Mouse (Mus musculus): Measurements from ENCODE around the gene Igsf3.
A peak's percentile ranks its signal among the peaks of the same experiment; 100 is the strongest.
"Not testable (repeated sequence)": the region's sequence is repeated elsewhere in the genome, so short reads cannot be mapped to it uniquely, and the experiment has no call there.

Igsf3 gene

DNA sequence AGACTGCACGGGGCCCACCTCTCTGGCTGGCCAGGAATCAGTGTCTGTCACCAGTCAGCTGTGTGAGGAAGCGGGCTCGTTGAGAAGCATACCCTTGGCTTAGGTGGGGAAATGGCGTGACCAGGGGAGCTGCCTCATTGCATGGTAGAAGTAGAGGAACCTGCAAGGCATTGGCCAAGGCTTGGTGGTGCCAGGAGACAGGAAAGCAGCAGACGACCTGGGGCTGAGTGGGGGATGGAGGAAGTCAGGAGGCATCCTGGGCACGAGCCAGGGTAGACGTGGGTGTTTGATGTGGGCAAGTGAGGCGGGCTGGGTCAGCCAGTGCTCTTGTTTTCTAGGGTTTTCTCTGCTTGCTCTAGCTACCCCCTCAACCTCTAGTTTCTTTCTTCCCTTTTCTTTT is 30.7 kb downstream of the Igsf3 start:
- DNase-seq = peak; percentile 50

DNA sequence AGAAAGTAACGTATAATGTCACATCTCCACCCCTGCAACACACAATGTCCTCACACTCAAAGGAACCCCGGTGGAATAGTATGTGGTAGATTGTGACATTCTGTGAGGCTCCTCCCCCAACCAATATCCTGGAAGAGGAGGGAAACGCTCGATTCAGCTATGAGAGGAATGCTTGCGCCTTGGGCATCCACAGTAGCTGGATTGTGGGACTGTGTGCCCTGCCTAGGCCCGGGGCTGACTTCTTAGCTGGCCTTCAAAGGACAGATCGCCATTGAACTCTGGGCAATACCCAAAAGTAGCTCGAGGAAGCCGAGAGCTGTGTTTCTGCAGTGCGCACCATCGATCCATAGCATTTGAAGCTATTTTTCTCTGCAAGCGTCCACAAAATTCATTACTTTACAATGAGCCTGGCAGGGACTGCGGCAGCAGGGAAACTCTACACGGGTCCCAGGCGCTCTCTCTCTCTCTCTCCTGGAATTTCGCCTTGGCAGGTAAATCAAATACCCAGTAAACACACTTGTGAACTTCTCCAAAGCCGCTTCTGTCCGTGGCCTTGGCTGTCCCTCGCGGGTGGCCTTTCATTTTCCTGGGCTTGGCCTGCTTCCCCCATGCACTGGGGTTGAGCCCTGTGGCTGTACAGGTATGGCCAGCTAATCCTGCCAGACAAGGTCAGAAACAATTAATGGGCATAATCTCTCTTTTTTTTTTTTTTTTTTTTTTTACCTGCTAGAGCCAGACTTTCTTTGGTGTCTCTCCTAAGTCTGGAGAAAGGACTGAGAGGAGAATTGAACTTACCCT is 32.3 kb downstream of the Igsf3 start:
- no peak for DNase-seq

DNA sequence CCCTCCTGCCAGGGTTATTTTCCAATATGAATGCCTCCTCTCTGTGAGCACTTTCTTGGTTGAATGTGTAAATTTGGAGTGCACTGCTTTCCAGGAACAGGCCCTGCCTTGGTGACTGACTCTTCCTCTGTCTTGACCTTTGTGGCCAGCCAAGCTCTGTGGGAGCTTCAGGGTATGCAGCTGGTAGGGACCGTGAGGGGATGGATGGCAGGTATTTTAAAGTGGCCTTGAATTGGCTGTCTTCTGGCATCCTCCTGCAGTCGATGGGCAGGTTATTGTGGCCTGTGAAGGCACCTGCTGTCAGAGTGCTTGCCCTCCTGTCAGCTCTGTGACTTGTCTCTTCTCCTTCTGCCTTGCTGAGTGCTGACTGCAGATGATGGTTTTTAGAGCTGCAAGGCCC is 33.3 kb downstream of the Igsf3 start:
- DNase-seq = no peak

- DNase-seq = no peak
These were observed 33.9 kb downstream of the Igsf3 start for GRCm38 (mm10) chr3:101410745-101411144.

DNA sequence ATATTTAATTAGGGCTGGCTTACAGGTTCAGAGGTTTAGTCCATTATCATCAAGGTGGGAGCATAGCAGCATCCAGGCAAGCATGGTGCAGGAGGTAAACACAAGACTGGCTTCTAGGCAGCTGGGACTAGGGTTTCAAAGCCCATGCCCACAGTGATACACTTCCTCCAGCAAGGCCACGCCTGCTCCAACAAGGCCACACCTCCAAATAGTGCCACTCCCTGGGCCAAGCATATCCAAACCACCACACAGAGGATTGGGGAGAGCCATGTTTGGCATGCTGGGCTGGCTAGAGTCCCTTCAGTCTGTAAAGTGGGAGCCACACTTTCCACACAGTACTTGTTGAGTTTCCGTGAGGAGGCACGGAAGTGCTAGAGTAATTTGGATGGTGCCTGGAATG is 34.7 kb downstream of the Igsf3 start:
- no peak for DNase-seq

DNA sequence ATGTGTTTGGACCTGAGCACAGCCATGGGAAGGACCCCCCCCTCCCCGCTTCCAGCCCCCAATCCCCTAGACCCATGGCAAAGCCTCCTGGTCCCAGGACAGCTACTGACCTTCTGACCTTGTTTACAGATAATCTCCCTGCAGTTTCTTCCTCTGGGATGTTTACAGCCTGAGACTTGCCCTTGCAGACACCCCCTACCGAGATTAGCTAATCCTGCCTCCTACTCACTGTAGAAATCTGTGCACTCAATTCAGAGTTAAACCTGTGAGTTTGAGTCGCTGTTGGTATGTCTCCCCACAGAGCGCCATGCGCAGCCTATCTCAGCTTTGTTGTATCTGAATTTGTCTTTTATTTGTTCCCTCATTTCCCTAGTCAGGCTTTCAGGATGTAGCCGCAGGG is 35.2 kb downstream of the Igsf3 start:
- no peak for DNase-seq

GRCm38 (mm10) chr3:101413013-101413412 is 36.1 kb downstream of the Igsf3 start:
- not testable (repeated sequence) for DNase-seq

DNA sequence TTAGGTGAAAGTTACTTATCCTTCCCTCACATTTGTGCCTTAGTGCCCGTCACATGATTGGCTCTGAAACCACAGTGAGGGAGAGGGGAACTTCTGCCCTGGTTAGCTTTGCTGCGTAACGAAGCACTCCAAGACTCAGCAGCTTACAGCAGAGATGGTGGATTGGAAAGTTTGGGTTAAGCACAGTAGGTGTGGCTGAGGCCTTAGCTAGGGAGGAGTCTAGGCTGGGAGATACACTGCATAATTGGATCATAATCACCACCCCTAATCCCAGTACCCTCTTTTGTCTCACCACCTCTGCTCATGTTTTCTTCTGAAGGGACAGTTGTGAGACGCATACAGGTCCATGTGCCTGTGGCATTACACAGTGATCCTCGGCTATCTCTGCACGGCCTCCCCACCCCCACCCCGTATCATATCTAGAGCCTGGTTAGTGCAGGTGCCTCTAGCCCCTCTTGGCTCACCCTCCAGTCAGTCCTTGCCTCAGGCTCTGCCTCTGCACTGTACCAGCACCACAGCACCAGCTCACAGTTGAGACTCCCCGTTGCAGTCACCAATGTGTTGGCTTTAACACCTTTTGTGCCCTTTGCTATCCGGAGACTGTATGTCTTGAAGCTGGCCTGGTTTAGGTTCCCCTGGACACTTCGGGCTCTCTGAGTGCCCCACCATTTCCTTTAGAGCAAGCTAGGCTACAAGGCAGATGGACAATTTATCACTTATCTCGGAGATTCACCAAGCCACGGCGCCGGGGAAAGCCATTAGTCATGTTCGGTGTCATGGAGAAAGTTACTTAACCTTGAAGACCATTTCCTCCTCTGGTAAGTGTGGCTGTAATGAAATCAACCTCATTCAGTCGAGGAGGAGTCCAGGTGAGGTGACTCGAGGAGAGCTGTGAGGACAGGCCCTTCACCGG is 42.1 kb downstream of the Igsf3 start:
- DNase-seq = no peak

GRCm38 (mm10) chr3:101419653-101419994 is 42.7 kb downstream of the Igsf3 start:
- no peak for DNase-seq

DNA sequence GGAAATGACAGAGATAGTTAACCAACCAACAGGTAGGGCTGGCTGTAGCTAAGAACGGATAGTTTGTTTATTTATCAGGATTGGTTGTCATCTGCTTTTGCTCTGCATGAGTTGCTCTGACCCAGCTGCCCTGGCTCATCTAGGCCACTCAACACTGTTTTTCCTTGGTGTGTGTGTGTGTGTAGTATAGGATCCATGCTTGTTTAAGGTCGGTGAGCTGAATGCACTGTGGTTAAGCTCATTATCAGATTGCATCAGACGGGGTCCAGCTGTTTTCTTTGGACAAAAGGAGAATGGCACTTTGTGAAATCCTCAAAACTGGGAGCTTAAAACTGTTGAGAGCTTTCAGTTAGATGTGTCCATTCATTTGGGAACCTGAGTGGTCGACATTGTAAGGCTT is 46.3 kb downstream of the Igsf3 start:
- DNase-seq = no peak

- DNase-seq = no peak
These were observed 47.5 kb downstream of the Igsf3 start for GRCm38 (mm10) chr3:101424295-101424885.

DNA sequence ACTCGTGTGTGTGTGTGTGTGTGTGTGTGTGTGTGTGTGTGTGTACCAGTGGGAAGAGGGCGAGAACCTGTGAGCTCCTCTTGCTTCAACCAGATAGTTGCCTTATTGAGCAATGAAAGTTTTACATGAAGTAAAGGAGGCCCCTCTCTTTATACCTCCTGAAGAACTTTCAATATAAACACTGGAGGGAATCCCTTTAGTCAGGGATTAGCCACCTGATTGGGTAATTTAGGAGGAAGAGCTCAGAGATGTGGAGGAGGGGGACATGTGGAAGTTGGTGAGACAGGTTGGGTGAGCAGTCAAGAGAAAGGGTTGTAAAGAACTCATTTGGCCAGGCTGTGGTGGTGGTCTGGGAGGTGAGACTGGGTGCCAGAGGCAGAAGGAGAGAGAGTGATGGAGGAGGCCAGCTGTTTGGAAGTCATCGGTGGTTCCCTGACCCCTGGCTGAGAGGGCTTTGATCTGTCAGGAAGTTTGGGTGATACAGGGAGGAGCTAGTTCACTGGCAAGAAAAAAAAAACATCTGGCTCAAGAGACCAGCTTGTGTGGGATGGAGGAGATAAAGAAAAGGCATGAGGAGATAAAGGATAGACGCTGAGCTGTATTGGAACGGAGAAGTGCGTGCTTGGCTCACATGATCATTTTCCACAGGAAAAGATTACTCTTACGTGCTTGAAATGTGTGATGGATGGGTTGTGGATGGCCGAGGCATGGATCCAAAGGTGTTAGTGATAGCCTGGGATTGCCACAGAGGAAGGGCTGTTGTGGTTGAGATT is 53.3 kb downstream of the Igsf3 start:
- DNase-seq = no peak

DNA sequence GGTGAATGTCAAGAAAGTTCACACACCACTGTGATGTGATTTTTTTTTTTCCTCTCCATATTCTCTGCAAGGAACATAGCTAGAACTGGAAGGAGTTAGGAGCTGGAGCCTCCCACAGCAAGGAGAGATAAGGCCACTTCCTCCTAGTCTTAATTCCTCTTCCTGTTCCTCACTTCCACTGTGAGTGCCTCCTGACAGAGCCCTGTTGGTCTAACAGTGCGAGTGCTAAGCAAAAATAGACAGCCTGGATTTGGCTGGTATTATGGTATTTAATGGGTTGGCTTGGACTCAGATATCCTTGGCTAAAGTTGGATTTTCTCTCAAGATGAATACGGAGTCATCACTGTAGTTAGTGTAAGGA is 53.9 kb downstream of the Igsf3 start:
- no peak for DNase-seq

- DNase-seq = no peak
These were observed 58.8 kb downstream of the Igsf3 start for GRCm38 (mm10) chr3:101435672-101436071.

DNA sequence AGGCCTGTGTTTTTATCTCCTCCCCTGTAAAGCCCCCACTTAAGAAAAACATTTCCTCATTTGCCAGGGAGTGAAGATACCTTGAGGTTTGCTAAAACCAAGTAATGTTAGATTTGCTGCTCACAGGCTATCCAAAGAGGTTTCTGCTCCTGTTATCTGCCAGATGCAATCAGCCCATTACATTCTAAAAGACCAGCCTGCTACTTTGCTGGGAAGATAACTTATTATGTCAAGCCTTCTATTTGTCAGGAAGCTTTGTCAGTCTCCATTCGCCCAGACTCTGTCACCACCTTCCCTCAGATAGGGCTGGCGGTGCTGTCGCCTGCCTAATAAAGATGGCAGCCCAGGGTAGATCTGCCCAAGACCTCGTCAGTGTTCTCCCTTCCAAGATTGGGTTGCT is 59.6 kb downstream of the Igsf3 start:
- no peak for DNase-seq

GRCm38 (mm10) chr3:101437021-101437563 is 60.2 kb downstream of the Igsf3 start:
- no peak for DNase-seq

DNA sequence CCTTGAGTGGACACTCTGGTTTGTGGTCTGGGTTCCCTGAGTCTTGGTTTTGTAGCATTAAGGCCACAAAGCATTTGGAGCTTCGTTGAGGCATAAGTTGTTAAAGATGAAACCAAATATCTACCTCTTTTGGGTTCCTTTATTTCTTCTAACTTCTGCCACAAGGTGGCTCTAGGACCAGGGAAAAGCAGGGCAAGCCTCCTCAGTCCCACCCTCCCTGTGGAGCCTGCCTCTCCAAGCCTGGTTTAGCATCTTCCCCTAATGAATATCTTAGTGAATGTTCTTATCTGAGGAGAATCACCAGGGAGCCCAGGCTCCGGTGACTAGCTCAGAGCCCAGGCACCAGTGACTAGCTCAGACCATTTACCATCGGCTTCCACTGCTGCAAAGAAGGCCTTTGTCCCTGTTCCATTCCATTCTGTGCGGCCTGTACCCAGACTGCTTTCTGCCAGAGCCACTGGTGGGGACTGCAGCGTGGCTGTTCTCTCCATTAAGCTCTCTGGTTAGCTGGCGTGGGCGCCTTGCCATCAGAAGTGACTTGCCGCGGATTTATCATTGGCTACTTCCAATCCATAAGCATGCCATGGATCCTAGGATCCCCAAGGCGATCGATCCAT is 66.5 kb downstream of the Igsf3 start:
- no peak for DNase-seq

- no peak for DNase-seq
These were observed 67.6 kb downstream of the Igsf3 start for GRCm38 (mm10) chr3:101444437-101444836.

DNA sequence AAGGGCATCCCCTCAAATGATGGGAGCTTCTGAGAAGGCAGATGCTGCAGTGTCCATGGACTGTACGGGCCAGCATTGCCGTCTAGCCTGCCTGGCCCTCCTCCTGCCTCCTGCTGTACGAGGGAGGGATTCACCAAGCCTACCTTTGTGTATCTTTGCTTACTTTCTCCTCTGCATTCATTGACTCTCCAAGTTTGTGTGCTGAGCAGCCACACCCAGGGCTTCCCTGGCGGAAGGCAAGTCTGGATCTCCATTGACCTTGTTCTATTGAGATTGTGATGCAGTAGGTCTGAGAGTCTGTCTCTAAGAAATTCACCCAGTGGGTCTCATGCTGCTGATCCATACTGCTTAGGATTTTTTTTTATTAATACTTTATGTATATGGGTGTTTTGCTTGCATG is 70.4 kb downstream of the Igsf3 start:
- DNase-seq = no peak

- DNase-seq = no peak
These were observed 71.9 kb downstream of the Igsf3 start for GRCm38 (mm10) chr3:101448765-101449164.

- no peak for DNase-seq
These were observed 74.0 kb downstream of the Igsf3 start for GRCm38 (mm10) chr3:101450811-101451428.

DNA sequence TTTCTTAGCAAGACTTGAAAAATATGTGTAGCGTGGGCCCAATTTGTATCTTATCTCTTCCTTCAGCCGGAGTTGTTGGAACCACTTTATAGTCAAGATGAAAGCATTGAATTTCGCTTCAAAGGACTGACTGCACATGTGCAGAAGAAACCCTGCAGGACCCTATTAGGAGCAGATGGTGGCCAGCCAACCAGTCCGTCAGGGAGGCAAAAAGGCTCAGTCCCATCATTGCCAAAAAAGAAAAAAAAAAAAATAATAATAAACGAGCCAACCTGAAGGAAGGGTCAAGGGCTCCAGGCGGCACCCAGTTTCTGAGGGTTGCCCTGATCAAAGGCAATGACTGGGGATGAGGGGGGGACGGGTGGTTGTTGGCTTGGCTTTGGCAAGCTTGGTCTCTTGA is 83.7 kb downstream of the Igsf3 start:
- DNase-seq = no peak
